Mouse (Mus musculus) hematopoietic multipotent progenitor cell, adult 10-12 weeks (in vitro differentiated cells): Measurements from ENCODE around the gene Ifngr2. TPM values are rescaled to one million over a fixed set of nuclear protein-coding genes. Genes with fewer than 3 reads are reported as not detected.

Experiments
- polyA plus RNA-seq: library from polyadenylated mRNA; stranded (reverse); fragments of >175 nt; gene quantifications from 2 replicates; pipeline ENCODE4 v1.2.3, GENCODE M21; 2012; ENCODE audit warnings: low replicate concordance

The Ifngr2 gene
- 28.8 and 98.8 TPM in 2 replicates for polyA plus RNA-seq

DNA sequence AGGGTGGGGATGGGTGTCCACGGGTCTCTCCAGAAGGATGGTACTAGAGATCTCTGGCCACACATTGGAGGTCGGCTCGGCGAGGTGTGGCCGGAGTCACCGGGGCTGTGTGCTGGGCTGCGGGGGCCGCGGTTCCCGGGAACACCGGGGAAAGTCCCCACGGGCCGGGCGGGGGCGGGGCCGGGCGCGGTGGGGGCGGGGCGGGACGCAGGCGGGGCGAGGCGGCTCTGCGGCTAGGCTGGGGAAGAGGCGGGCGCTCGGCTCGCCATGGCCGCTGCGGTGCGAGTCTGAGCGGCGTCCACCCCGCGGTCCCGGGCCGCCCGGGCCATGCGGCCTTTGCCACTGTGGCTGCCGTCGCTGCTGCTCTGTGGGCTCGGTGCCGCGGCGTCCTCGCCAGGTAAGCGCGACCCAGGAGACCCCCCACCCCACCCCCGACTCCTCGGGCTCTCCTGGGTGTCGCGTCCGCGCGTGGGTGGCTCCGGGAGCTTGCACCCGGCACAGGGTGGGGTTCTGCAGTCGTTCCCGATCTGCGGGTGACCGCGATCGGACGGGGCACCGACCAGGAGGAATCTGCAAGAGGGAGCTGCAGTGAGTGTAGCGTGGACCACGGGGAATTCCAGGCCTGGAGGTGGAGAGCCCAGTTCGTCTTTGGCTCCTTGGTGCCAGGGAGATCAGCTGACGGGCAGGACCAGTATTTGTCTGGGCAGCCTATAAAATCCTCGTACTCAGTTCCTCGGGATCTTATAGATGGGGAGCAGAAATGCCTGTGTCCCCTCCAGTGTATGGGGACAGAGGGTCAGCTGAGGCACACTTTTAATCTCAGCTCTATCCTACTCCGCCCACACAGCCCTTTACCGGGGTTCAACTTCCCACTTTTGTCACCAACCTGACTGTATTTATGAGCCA is at the start of gene Ifngr2:
Gene Ifngr2, plus strand, starts transcription at position 237 of the 906 bp plus-strand sequence.

DNA sequence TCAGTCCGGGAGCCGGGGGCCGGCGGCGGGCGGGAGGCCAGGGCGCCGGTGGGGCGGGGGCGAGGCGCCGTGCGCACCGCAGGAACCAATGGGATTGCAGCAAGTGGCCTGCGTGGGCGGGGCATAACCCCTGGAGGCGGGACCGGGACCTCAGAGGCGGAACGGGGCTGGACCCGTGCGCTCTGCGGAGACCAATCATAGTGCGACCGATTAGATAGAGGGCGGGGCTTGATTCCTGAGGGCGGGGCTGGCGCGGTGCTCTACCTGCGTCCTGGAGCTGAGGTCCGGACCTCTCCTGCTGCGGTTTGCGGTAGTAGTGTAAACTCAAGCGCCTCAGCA is 50.8 kb downstream of the Ifngr2 start, which contains the start of gene Tmem50b:
Gene Tmem50b, minus strand, starts transcription at position 129 of the 339 bp plus-strand sequence.

Other genes with a start within 250 kb of the Ifngr2 start
- gene Ifnar2, start 174.3 kb upstream of the Ifngr2 start, polyA plus RNA-seq: 61.0 and 154 TPM in 2 replicates
- not detected in 2 replicates for gene Gm21970, start 155.4 kb upstream of the Ifngr2 start, polyA plus RNA-seq
- 34.3 and 38.9 TPM in 2 replicates for gene Il10rb, start 140.9 kb upstream of the Ifngr2 start, polyA plus RNA-seq
- gene Ifnar1, start 61.8 kb upstream of the Ifngr2 start, polyA plus RNA-seq: 24.0 and 33.7 TPM in 2 replicates
- gene Tmem50b, start 50.7 kb downstream of the Ifngr2 start, polyA plus RNA-seq: 4.2 and 6.8 TPM in 2 replicates
- gene Dnajc28, start 72.0 kb downstream of the Ifngr2 start, polyA plus RNA-seq: 1.1 and 1.7 TPM in 2 replicates
- gene Gart, start 99.9 kb downstream of the Ifngr2 start, polyA plus RNA-seq: 76.5 and 127 TPM in 2 replicates
- 56.1 and 84.0 TPM in 2 replicates for gene Son, start 100.4 kb downstream of the Ifngr2 start, polyA plus RNA-seq
- gene Donson, start 141.7 kb downstream of the Ifngr2 start, polyA plus RNA-seq: 25.3 and 66.5 TPM in 2 replicates
- gene Cryzl1, start 181.9 kb downstream of the Ifngr2 start, polyA plus RNA-seq: 1.2 and 4.7 TPM in 2 replicates
- gene Itsn1, start 182.2 kb downstream of the Ifngr2 start, polyA plus RNA-seq: 38.3 and 39.5 TPM in 2 replicates